Mouse (Mus musculus): ENCODE data around the gene F11.

- TF ChIP-seq EP300 (IDR thresholded peaks at IDR 0.05; ENCODE audit: insufficient read depth, low read depth, low read length) (0 out of 2 replicates have a peak, but pooled peaks have one; percentile 16), POLR2A (IDR thresholded peaks at IDR 0.05; ENCODE audit: insufficient read depth, low read length) (no peak), CTCF (IDR thresholded peaks at IDR 0.05; ENCODE audit: low read depth, low read length) (no peak)
Measured at GRCm38 (mm10) chr8:45266993-45267392, 5.2 kb upstream of the F11 start.
